Mouse (Mus musculus) hindbrain, embryonic 12.5 days (tissue): ENCODE measurements around the gene Vps53. TPM values are rescaled to one million over a fixed set of nuclear protein-coding genes. Genes with fewer than 3 reads are reported as not detected.
A peak's percentile ranks its signal among the peaks of the same experiment; 100 is the strongest.

Experiments
- ATAC-seq: fragments of 200-750 bp; cut with Nextera tagmentation; 2 replicates; pipeline ENCODE4 v1.8.0; 2017; ENCODE audit warnings: moderate TSS enrichment; ENCODE audit not compliant: low FRiP score
- H3K27ac ChIP-seq: fragments of 300-500 bp; sonication (generic); 2 replicates; pipeline ENCODE4 v1.5.1; 2016; ENCODE audit warnings: mild to moderate bottlenecking
- H3K27me3 ChIP-seq: fragments of 300-500 bp; sonication (generic); 2 replicates; pipeline ENCODE4 v1.6.1; 2016; ENCODE audit warnings: mild to moderate bottlenecking
- H3K36me3 ChIP-seq: fragments of 300-500 bp; sonication (generic); 2 replicates; pipeline ENCODE4 v1.6.1; 2016; ENCODE audit warnings: mild to moderate bottlenecking
- H3K4me1 ChIP-seq: fragments of 300-500 bp; sonication (generic); 2 replicates; pipeline ENCODE4 v1.6.1; 2016
- H3K4me2 ChIP-seq: fragments of 300-500 bp; sonication (generic); replicated peaks from 2 replicates; pipeline ENCODE4 v1.6.1; 2016; ENCODE audit warnings: mild to moderate bottlenecking
- H3K4me3 ChIP-seq: fragments of 300-500 bp; sonication (generic); 2 replicates; pipeline ENCODE4 v1.5.1; 2016; ENCODE audit warnings: mild to moderate bottlenecking
- H3K9ac ChIP-seq: fragments of 300-500 bp; sonication (generic); 2 replicates; pipeline ENCODE4 v1.6.1; 2016; ENCODE audit warnings: mild to moderate bottlenecking, moderate library complexity
- H3K9me3 ChIP-seq: fragments of 300-500 bp; sonication (generic); replicated peaks from 2 replicates; pipeline ENCODE4 v1.6.1; 2016; ENCODE audit warnings: mild to moderate bottlenecking
- WGBS: fragments of 180-500 bp; shearing (Covaris S2); methylation state at CpG from one replicate; pipeline ENCODE4 v1.1.7; 2016; 5-methylcytosine and 5-hydroxymethylcytosine counted together
- polyA plus RNA-seq: library from polyadenylated mRNA; unstranded; fragments of >200 nt; fragmentation: Nextera tagmentation; extraction: Ambion mirVana; gene quantifications from 2 replicates; pipeline ENCODE4 v1.2.1, GENCODE M21; 2016

Gene Vps53
- polyA plus RNA-seq, 1 experiment from 2014 or later, result 60.6 TPM

DNA sequence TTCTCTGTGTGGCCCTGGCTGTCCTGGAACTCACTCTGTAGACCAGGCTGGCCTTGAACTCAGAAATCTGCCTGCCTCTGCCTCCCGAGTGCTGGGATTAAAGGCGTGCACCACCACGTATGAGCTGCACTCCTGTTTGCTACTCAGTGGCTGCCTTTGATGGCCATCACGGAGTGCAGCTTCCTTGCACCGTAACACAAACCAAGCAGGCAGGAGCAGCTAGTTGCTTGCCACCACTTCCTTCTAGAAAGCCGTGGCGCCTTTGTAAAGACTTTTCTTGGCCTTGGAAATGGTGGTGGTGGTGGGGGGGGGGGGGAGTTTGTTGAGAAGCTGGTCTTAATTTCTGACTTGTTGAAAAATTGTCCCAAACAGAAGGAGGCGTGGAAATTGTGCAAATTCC lies 139.3 kb downstream of the Vps53 start:
- Histone ChIP-seq H3K27ac (no peak overlapping the region), H3K9ac (no peak overlapping the region)

DNA sequence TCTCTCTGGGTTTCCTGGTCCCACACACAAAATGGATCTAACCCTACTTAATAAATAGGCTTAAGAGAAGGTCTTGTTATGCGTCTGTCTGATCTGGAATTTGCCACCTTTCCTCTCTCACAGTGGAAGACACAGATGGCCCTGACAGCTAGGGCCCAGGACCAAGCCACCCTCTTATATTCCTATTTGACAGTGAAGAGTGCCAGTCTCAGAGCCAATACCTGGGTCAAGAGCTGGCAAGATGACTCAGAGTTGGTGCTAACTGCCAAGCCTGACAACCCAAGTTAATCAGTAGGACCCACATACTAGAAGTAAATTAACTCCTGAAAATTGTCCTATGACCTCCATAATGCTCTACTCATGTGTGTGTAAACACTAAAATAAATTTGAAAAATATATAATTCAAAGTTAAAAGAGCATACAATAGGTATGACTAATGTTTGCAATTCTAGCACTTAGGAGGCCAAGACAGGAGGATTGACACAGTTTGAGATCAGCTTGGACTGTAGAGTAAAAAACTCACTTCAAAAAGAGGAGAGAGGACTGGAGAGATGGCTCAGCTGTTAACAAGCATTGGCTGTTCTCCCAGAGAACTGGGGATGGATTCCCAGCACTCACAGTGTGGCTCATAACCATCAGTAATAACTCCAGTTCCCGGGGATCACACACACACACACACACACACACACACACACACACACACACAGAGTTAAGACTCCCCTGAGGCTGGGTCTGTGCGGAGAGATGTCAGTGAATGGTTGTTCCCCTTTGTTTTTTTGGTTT lies 140.0 kb downstream of the Vps53 start:
- H3K4me2 ChIP-seq, result no peak overlapping the region
- no peak for ATAC-seq
- H3K4me3 ChIP-seq, result no peak overlapping the region
- no peak overlapping the region for H3K27ac ChIP-seq
- H3K36me3 ChIP-seq, result no peaks in the 10 kb centered on the region
- peaks cover 8% of the 10 kb centered on the region for H3K4me1 ChIP-seq
- WGBS, result 82% methylated on average over 3 of the region's 3 CpGs
- no peak overlapping the region for H3K9ac ChIP-seq
- H3K9me3 ChIP-seq, result no peaks in the 10 kb centered on the region
- H3K27me3 ChIP-seq, result no peaks in the 10 kb centered on the region

More for the DNA sequence above, 139.3 kb downstream of the Vps53 start:
- Histone ChIP-seq H3K4me1 (peaks cover 14% of the 10 kb centered on the region), H3K4me2 (no peak overlapping the region), H3K4me3 (no peak overlapping the region), H3K27me3 (no peaks in the 10 kb centered on the region), H3K36me3 (peaks cover 5% of the 10 kb centered on the region; the same call in 1 of the 2 replicates), H3K9me3 (no peaks in the 10 kb centered on the region)
- no peak for ATAC-seq
- WGBS, result 88% methylated on average over 8 of the region's 8 CpGs

DNA sequence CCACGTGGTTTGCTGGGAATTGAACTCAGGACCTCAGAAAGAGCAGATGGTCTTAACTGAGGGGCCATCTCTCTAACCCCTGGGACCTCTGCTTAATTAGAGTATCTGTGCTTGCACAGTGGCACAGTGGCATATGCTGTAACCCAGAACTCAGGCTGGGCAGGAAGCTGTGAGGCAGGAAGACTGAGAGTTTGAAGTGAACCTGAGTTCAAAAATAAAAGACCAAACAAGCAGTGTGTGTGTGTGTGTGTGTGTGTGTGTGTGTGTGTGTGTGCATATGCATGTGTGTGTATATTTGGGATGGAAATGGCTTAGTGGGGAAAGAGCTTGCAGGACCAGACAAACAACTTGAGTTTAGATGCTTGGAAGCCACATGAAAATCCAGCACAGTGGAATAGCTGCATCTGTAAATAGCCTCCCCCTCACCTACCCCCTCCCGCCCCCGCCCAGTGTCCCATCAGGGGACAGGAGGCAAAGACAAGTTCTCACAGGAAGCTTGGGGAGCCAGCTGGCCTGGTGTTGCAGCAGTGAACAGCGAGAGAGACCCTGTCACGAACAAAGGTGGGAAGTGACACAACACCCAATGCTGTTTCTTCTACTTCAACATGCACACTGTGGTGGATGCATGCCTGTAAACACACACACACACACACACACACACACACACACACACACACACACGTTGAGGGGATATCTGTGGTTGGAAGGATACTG lies 141.7 kb downstream of the Vps53 start:
- no peak for ATAC-seq
- H3K4me2 ChIP-seq, result no peak overlapping the region
- no peaks in the 10 kb centered on the region for H3K27me3 ChIP-seq
- H3K9me3 ChIP-seq, result no peaks in the 10 kb centered on the region
- WGBS, result 38% methylated on average over 6 of the region's 6 CpGs
- H3K9ac ChIP-seq, result no peak overlapping the region
- H3K36me3 ChIP-seq, result no peaks in the 10 kb centered on the region
- H3K27ac ChIP-seq, result no peak overlapping the region
- no peaks in the 10 kb centered on the region; the same call in 1 of the 2 replicates for H3K4me1 ChIP-seq
- no peak overlapping the region for H3K4me3 ChIP-seq

DNA sequence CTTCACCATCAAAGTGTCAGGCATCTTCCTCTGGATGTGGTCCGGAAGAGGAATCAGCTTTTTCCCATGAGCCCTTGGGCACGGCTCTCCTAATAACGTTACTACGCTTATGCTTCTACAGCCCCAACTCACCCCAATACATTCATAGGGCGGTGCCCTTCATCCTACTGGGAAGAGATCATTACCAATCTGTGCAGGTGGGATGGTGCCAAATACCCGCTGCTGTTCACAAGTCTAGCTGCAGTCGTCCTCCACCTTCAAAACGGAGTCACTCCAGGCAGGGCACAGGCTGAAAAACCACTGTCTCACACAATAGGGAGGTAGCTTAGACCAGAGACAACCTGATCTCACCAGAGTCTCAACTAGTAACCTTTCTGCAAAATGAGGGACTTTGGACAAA lies 144.3 kb downstream of the Vps53 start:
- WGBS, result 83% methylated on average over 8 of the region's 8 CpGs
- Histone ChIP-seq H3K9ac (no peak overlapping the region), H3K9me3 (no peaks in the 10 kb centered on the region), H3K36me3 (no peaks in the 10 kb centered on the region), H3K4me1 (peaks cover 3% of the 10 kb centered on the region; the same call in 1 of the 2 replicates), H3K4me3 (no peak overlapping the region), H3K4me2 (no peak overlapping the region), H3K27ac (no peak overlapping the region), H3K27me3 (no peaks in the 10 kb centered on the region)
- no peak for ATAC-seq

DNA sequence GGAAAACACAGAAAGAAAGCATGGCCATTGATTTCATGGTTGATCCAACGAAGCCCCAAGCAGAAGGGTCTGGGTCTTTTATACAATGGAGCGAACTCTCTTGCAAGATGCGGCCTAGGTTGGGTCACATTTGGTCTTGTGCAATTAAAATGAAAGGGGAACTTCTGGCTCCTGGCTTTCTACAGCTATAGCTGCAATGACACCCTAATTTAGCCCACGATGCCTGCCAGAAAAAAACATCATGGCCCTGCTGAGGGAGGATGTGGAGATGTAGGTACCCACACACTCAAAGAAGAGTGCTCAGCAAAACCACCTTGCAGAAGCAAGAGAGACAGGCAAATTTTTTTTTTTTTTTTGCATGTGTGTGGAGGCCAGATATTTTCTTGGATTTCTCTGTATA lies 145.6 kb downstream of the Vps53 start:
- no peaks in the 10 kb centered on the region for H3K9me3 ChIP-seq
- no peak for ATAC-seq
- H3K9ac ChIP-seq, result no peak overlapping the region
- no peak overlapping the region for H3K27ac ChIP-seq
- H3K36me3 ChIP-seq, result no peaks in the 10 kb centered on the region
- WGBS, result 59% methylated on average over 4 of the region's 4 CpGs
- no peak overlapping the region for H3K4me2 ChIP-seq
- peaks cover 3% of the 10 kb centered on the region; the same call in 1 of the 2 replicates for H3K4me1 ChIP-seq
- H3K27me3 ChIP-seq, result peaks cover 7% of the 10 kb centered on the region
- no peak overlapping the region for H3K4me3 ChIP-seq

DNA sequence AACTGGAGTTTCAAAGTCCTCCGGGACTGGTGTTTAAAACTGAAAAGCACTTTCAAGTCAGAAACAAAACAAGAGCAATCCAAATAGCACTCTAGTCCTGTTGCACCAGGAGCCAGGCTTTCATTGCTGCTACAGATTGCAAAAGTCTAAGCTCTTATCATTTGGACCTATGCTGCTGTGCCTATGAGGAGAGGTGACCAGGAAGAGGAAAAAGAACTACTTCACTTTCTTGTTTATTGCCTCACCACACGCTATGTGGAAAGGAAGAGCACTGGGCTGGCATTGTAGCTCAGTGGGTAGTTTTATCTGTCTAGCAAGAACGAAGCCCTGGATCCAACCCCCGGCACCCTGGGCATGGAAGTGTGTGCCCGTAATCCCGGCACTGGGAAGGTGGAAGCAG lies 146.1 kb downstream of the Vps53 start:
- no peak for ATAC-seq
- H3K4me2 ChIP-seq, result no peak overlapping the region
- no peak overlapping the region for H3K9ac ChIP-seq
- no peaks in the 10 kb centered on the region for H3K9me3 ChIP-seq
- no peaks in the 10 kb centered on the region for H3K36me3 ChIP-seq
- H3K27ac ChIP-seq, result no peak overlapping the region
- peaks cover 7% of the 10 kb centered on the region for H3K27me3 ChIP-seq
- peaks cover 3% of the 10 kb centered on the region; the same call in 1 of the 2 replicates for H3K4me1 ChIP-seq
- H3K4me3 ChIP-seq, result no peak overlapping the region
- 82% methylated on average over 6 of the region's 6 CpGs for WGBS

DNA sequence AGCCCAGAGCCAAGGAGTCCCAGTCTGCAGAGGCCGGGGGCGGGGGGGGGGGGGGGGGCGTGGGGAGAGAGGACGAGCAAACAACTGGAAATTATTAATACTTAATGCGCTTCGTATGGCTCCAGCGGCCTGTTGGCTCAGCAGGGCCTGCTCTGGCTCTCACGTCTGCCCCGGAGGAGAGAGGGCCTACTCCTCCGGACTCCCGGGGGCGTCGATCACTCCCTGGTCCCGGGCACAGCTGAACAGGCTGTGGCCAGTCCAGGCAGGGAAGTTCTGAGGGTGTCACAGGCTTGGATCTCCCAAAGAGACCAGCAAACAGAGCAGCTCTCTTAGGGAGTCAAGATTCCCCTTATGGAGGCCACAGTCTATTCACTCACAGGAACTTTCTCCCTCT lies 151.4 kb downstream of the Vps53 start:
- peaks cover 27% of the 10 kb centered on the region for H3K4me1 ChIP-seq
- H3K4me3 ChIP-seq, result peak overlapping the region; percentile 62
- H3K36me3 ChIP-seq, result no peaks in the 10 kb centered on the region; the same call in 1 of the 2 replicates
- peaks cover 17% of the 10 kb centered on the region for H3K27me3 ChIP-seq
- 4% methylated on average over 10 of the region's 14 CpGs for WGBS
- ATAC-seq, result peak; percentile 54; the same call in 1 of the 2 replicates
- no peaks in the 10 kb centered on the region for H3K9me3 ChIP-seq
- peak overlapping the region; percentile 67 for H3K9ac ChIP-seq
- peak overlapping the region; percentile 89 for H3K4me2 ChIP-seq
- peak overlapping the region; percentile 13; the same call in 1 of the 2 replicates for H3K27ac ChIP-seq

DNA sequence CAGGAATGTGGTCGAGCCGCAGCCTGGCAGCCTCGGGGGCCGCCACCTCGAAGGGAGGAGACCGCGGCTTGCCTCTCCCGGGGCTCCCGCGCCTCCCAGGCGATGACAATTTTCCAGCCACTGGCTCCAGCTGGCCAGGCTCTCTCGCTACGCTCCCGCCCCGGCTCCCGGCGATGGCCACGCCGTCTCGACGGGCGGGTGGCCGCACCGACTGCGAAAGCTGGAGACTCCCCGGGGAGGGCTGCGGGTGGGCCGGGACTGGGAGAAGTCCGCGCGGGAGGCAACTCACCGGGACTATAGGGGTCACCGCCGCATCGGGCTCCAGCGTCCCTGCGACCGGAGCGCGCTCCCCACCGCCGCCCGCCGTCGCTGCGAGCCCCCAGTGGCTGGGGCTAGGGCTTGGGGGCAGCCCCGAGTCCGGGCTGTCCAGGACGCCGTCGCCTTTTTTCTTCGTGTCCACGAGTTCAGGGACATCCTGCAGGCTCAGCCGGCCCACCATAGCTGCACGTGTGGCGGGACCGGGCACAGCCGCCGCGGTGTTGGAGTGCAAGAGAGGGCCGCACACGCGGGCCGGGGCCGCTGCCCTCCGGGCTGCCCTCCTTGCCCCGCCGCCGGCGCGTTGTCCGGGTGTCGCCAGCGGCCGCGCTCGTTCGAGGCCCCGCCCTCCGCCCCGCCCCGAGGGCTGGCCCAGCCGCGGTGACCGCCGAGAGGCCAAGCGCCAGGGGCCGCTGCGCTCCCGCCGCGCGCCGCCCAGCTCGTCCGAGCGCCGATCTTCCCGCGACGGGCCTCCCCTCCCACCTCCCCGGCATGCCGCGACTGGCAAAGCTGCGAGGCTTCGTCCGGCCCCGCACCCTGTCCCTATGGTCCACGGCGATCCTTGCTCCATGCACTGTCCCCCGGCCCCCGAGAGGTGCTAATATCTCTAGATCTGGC lies 152.0 kb downstream of the Vps53 start, which contains the start of gene Rflnb:
Rflnb (minus strand) TSS at position 644 of the 933 bp plus-strand sequence.
- Histone ChIP-seq H3K9me3 (no peaks in the 10 kb centered on the region), H3K4me3 (peak within 1 kb of the TSS; percentile 62), H3K27ac (peak within 1 kb of the TSS; percentile 13), H3K4me1 (peaks cover 27% of the 10 kb centered on the region), H3K4me2 (peak within 1 kb of the TSS; percentile 89), H3K9ac (peak within 1 kb of the TSS; percentile 67), H3K36me3 (no peaks in the 10 kb centered on the region; the same call in 1 of the 2 replicates), H3K27me3 (peaks cover 17% of the 10 kb centered on the region)
- WGBS, result under 1% methylated on average over 104 of the region's 112 CpGs
- ATAC-seq, result peak; percentile 86

DNA sequence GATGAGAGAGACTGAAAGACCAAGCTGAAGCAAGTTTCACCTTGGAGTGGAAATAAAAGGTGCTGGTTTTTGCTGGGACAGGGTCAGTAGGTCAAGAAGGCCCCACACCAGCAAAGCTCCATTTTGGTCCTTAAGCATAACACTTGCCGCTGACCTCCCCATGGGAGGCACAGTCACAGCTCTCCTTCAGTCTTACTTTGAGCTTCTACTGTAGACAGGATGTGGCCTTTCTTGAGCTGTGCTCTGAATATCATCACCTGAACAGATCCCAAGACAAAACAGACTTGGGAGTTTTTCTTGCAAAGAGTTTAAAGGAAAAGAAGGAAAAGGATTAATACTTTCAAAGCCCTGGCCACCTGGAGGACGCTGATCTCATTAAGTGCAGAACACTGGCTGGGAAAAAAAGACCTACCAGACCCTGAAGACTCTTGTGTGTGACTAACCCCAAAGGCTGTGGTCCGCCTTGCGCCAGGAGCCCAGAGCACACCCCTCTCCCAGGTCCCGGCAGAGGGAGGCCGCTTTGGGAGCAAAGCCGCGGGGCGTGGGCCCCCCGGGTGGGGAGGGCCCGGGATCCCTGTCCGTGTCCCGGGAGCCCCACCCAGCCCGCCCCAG lies 152.8 kb downstream of the Vps53 start:
- peaks cover 27% of the 10 kb centered on the region for H3K4me1 ChIP-seq
- H3K4me3 ChIP-seq, result peak overlapping the region; percentile 62
- peak overlapping the region; percentile 89 for H3K4me2 ChIP-seq
- H3K36me3 ChIP-seq, result no peaks in the 10 kb centered on the region; the same call in 1 of the 2 replicates
- no peaks in the 10 kb centered on the region for H3K9me3 ChIP-seq
- peak overlapping the region; percentile 67 for H3K9ac ChIP-seq
- no peak; the same call in 1 of the 2 replicates for ATAC-seq
- WGBS, result 5% methylated on average over 14 of the region's 14 CpGs
- H3K27me3 ChIP-seq, result peaks cover 17% of the 10 kb centered on the region
- H3K27ac ChIP-seq, result peak overlapping the region; percentile 13; the same call in 1 of the 2 replicates

DNA sequence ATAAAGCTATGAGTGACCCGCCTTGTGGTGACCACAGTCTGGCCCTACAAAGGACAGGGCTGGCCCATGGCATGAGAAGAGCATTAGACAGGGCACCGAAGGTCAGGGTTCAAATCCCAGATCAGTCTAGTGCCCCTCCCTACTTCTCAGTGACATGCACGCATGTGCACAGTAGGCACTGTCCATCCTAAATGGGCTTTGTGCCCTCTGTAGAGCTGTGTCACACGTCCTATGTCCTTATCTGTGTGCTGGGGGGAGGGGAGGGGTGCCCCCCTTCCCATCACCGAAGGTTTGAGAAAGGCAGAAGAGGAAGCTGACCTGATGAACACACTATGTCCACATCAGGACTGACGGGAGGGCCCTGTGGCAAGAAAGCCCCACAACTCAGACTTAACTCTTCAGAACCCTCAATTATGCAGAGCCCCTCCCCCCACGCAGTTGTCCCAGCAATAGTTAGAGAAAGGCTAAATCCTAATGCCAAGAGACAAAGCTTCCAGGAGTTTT lies 154.3 kb downstream of the Vps53 start:
- Histone ChIP-seq H3K9ac (no peak overlapping the region), H3K27ac (no peak overlapping the region), H3K36me3 (no peaks in the 10 kb centered on the region; the same call in 1 of the 2 replicates), H3K4me2 (no peak overlapping the region), H3K27me3 (peaks cover 17% of the 10 kb centered on the region), H3K4me3 (no peak overlapping the region), H3K9me3 (no peaks in the 10 kb centered on the region), H3K4me1 (peaks cover 24% of the 10 kb centered on the region)
- ATAC-seq, result no peak
- WGBS, result 69% methylated on average over 7 of the region's 7 CpGs

DNA sequence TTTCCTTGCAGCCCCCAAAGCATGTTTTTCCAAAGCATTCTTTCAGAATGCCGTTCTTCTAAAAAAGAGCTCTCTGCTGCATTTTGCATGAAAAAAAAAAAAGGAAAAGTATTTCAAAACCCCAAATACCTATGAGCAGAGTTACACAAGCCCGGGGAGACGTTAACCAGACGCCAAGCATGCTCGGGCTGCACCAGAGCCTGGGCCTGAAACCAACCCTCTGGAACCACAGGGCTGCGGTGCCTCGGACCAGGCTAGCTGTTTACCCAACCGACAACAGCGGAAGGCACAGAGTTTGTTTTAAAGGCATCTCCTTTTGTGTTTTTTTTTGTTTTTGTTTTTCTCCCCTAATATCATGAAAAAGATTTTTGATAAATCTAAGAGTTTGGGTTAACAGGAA lies 158.5 kb downstream of the Vps53 start:
- WGBS, result 78% methylated on average over 9 of the region's 9 CpGs

More for the DNA sequence above, 158.5 kb downstream of the Vps53 start:
- Histone ChIP-seq H3K4me2 (no peak overlapping the region), H3K27ac (no peak overlapping the region), H3K27me3 (peaks cover 4% of the 10 kb centered on the region), H3K9ac (no peak overlapping the region), H3K36me3 (no peaks in the 10 kb centered on the region; the same call in 1 of the 2 replicates), H3K9me3 (no peaks in the 10 kb centered on the region), H3K4me1 (0 out of 2 replicates have a peak, but pooled peaks cover 3% of the 10 kb centered on the region), H3K4me3 (no peak overlapping the region)
- ATAC-seq, result no peak
